11 mouse cellular contexts compared by ENCODE assay signal in the genomic region with DNA sequence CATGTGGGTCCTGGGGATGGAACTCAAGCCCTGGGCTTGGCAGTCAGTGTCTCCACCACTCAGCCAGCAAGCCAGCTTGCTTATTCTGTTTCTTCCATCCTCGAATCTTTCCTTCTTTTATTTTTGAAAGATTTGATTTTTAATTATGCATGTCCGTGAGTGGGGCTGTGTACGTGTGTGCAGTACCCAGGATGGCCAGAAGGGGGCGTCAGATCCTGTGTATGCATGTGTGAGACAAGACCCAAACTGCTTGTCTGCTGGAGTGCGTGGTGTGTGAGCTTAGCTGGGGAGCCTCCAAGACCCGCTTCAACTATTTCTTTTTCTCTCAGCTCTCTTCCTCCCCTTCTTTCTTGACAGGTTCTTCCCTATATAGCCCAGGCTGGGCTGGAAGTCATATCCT. TPM values are rescaled to one million over a fixed set of nuclear protein-coding genes. Genes with fewer than 3 reads are reported as not detected.
DNase-seq lines count a peak whose midpoint lies in the region; ATAC-seq and TF ChIP-seq lines count a peak whose summit lies in the region.
"Had no signal": no experiment of that assay in that cellular context is flagged by ENCODE, and none has a peak within 500 bp of the region (broad histone marks: within the 10 kb centered on the region; RNA-seq: fewer than 3 reads in every experiment).

No protein-coding gene starts in this region.

- 79% methylated on average over 6 of the region's 6 CpGs for WGBS in forebrain, embryonic 11.5 days
- 83% methylated on average over 6 of the region's 6 CpGs for WGBS in forebrain, embryonic 14.5 days
- 82% methylated on average over 6 of the region's 6 CpGs for WGBS in liver, adult 2 months
- 71% methylated on average over 6 of the region's 6 CpGs for WGBS in liver, embryonic 11.5 days
- WGBS in liver, postnatal 0 days (ENCODE audit: insufficient replicate concordance): 71% methylated on average over 6 of the region's 6 CpGs

- no peaks in the 10 kb centered on the region for H3K27me3 ChIP-seq in forebrain, embryonic 11.5 days (ENCODE audit: control insufficient read depth, insufficient read depth, low read length)
- no peaks in the 10 kb centered on the region for H3K27me3 ChIP-seq in forebrain, embryonic 14.5 days (replicated peaks; ENCODE audit: control insufficient read depth, insufficient read depth, low read length)
- no peaks in the 10 kb centered on the region for H3K27me3 ChIP-seq in liver, adult 2 months (ENCODE audit: control insufficient read depth, insufficient read depth, low read length)
- H3K27me3 ChIP-seq in liver, embryonic 11.5 days (replicated peaks; ENCODE audit: control insufficient read depth, insufficient read depth, low read length): no peaks in the 10 kb centered on the region
- peaks cover 18% of the 10 kb centered on the region for H3K27me3 ChIP-seq in E14TG2a.4 (ENCODE audit: insufficient read depth, low read length)
- H3K27me3 ChIP-seq in liver, postnatal 0 days (ENCODE audit: insufficient read depth, low read length): no peaks in the 10 kb centered on the region
- H3K27me3 ChIP-seq: embryonic facial prominence, embryonic 15.5 days; kidney, embryonic 15.5 days had no signal

- no peak overlapping the region for H3K4me2 ChIP-seq in forebrain, embryonic 11.5 days (ENCODE audit: low read depth, low read length, severe bottlenecking)
- H3K4me2 ChIP-seq in forebrain, embryonic 14.5 days (ENCODE audit: low read length): no peak overlapping the region
- no peak overlapping the region for H3K4me2 ChIP-seq in liver, embryonic 11.5 days
- no peak overlapping the region for H3K4me2 ChIP-seq in liver, postnatal 0 days (ENCODE audit: low read depth, low read length)
- H3K4me2 ChIP-seq: embryonic facial prominence, embryonic 15.5 days; kidney, embryonic 15.5 days had no signal

- no peak overlapping the region for H3K9ac ChIP-seq in forebrain, embryonic 11.5 days (ENCODE audit: low read length)
- no peak overlapping the region for H3K9ac ChIP-seq in forebrain, embryonic 14.5 days (ENCODE audit: low read length)
- no peak overlapping the region for H3K9ac ChIP-seq in liver, adult 2 months (ENCODE audit: low read depth, low read length)
- no peak overlapping the region for H3K9ac ChIP-seq in liver, embryonic 11.5 days (ENCODE audit: low read depth, low read length)
- no peak overlapping the region for H3K9ac ChIP-seq in liver, postnatal 0 days (replicated peaks)
- H3K9ac ChIP-seq: embryonic facial prominence, embryonic 15.5 days; kidney, embryonic 15.5 days had no signal

- H3K4me3 ChIP-seq in forebrain, embryonic 11.5 days (ENCODE audit: low read depth, low read length): no peak overlapping the region
- no peak overlapping the region for H3K4me3 ChIP-seq in forebrain, embryonic 14.5 days (ENCODE audit: low read depth, low read length)
- H3K4me3 ChIP-seq in liver, adult 2 months (ENCODE audit: insufficient read depth, low read depth, low read length): no peak overlapping the region
- no peak overlapping the region for H3K4me3 ChIP-seq in liver, embryonic 11.5 days (ENCODE audit: low read depth, low read length)
- H3K4me3 ChIP-seq in E14TG2a.4 (replicated peaks; ENCODE audit: low read length): no peak overlapping the region
- H3K4me3 ChIP-seq in liver, postnatal 0 days (ENCODE audit: low read depth, low read length): no peak overlapping the region
- H3K4me3 ChIP-seq: embryonic facial prominence, embryonic 15.5 days; kidney, embryonic 15.5 days had no signal

- H3K9me3 ChIP-seq in forebrain, embryonic 11.5 days (ENCODE audit: control insufficient read depth, low read length): no peaks in the 10 kb centered on the region
- no peaks in the 10 kb centered on the region for H3K9me3 ChIP-seq in forebrain, embryonic 14.5 days (replicated peaks; ENCODE audit: control insufficient read depth, low read length)
- no peaks in the 10 kb centered on the region for H3K9me3 ChIP-seq in liver, embryonic 11.5 days (ENCODE audit: control insufficient read depth, low read length)
- no peaks in the 10 kb centered on the region for H3K9me3 ChIP-seq in E14TG2a.4 (ENCODE audit: low read length)
- H3K9me3 ChIP-seq in liver, postnatal 0 days (ENCODE audit: low read length): no peaks in the 10 kb centered on the region
- H3K9me3 ChIP-seq: embryonic facial prominence, embryonic 15.5 days; heart, embryonic 10.5 days; kidney, embryonic 15.5 days had no signal

- no peak for ATAC-seq in forebrain, embryonic 11.5 days (replicated peaks; ENCODE audit: low FRiP score)
- no peak for ATAC-seq in forebrain, embryonic 14.5 days
- no peak for ATAC-seq in liver, embryonic 11.5 days (replicated peaks; ENCODE audit: low FRiP score)
- no peak for ATAC-seq in liver, postnatal 0 days

- no peak for TF ChIP-seq POLR2A in liver, adult 2 months (IDR thresholded peaks at IDR 0.05; ENCODE audit: extremely low read depth, insufficient read depth, low read length)

- TF ChIP-seq CTCF in liver, adult 2 months (IDR thresholded peaks at IDR 0.05; ENCODE audit: low read depth, low read length): peak; percentile 51; the same call in 1 of the 2 replicates
- peak; percentile 99 for TF ChIP-seq CTCF in E14TG2a.4 (conservative IDR thresholded peaks at IDR 0.05; ENCODE audit: low read length)
- TF ChIP-seq CTCF in liver, postnatal 0 days (IDR thresholded peaks at IDR 0.05; ENCODE audit: low read depth): peak; percentile 60

- no peaks in the 10 kb centered on the region for H3K36me3 ChIP-seq in forebrain, embryonic 11.5 days (ENCODE audit: control insufficient read depth, insufficient read depth, low read length)
- H3K36me3 ChIP-seq in forebrain, embryonic 14.5 days (ENCODE audit: control insufficient read depth, insufficient read depth, low read length): no peaks in the 10 kb centered on the region
- no peaks in the 10 kb centered on the region for H3K36me3 ChIP-seq in liver, adult 2 months (ENCODE audit: control insufficient read depth, insufficient read depth, low read length)
- no peaks in the 10 kb centered on the region for H3K36me3 ChIP-seq in liver, embryonic 11.5 days (ENCODE audit: control insufficient read depth, insufficient read depth, low read length)
- H3K36me3 ChIP-seq in E14TG2a.4 (ENCODE audit: insufficient read depth, low read length): no peaks in the 10 kb centered on the region
- H3K36me3 ChIP-seq in liver, postnatal 0 days (replicated peaks; ENCODE audit: insufficient read depth, low read length): no peaks in the 10 kb centered on the region
- H3K36me3 ChIP-seq: embryonic facial prominence, embryonic 15.5 days; heart, embryonic 10.5 days; kidney, embryonic 15.5 days had no signal

- H3K79me2 ChIP-seq in liver, adult 2 months (ENCODE audit: control insufficient read depth, insufficient read depth, low read length): no peaks in the 10 kb centered on the region

- no peak for TF ChIP-seq EP300 in liver, postnatal 0 days (IDR thresholded peaks at IDR 0.05; ENCODE audit: low read depth)

- DNase-seq in forebrain, embryonic 11.5 days (ENCODE audit: low spot score): peak; percentile 66
- DNase-seq in forebrain, embryonic 14.5 days (ENCODE audit: low spot score): no peak
- DNase-seq in liver, adult 2 months (ENCODE audit: extremely low read depth, low read depth, low spot score): no peak
- DNase-seq in liver, embryonic 11.5 days (ENCODE audit: low spot score): no peak
- DNase-seq in liver, postnatal 0 days: no peak
- DNase-seq in frontal cortex, postnatal 10 days (ENCODE audit: low spot score in 2 of 2): no peak
- no peak for DNase-seq in layer of hippocampus, postnatal 25 days (ENCODE audit: extremely low spot score in 1 of 2, low spot score in 1 of 2)

- H3K27ac ChIP-seq in forebrain, embryonic 11.5 days (ENCODE audit: low read depth, low read length): peak overlapping the region; percentile 25; the same call in 1 of the 2 replicates
- no peak overlapping the region for H3K27ac ChIP-seq in forebrain, embryonic 14.5 days (ENCODE audit: low read depth, low read length)
- H3K27ac ChIP-seq in liver, adult 2 months (replicated peaks; ENCODE audit: insufficient read depth, low read depth, low read length): no peak overlapping the region
- no peak overlapping the region for H3K27ac ChIP-seq in liver, embryonic 11.5 days (ENCODE audit: low read depth, low read length)
- no peak overlapping the region for H3K27ac ChIP-seq in liver, postnatal 0 days (ENCODE audit: low read depth)
- H3K27ac ChIP-seq: embryonic facial prominence, embryonic 15.5 days; kidney, embryonic 15.5 days had no signal

- H3K4me1 ChIP-seq in forebrain, embryonic 11.5 days (replicated peaks; ENCODE audit: control insufficient read depth, insufficient read depth, low read length): peaks cover 13% of the 10 kb centered on the region
- no peaks in the 10 kb centered on the region for H3K4me1 ChIP-seq in forebrain, embryonic 14.5 days (ENCODE audit: control insufficient read depth, insufficient read depth, low read length)
- H3K4me1 ChIP-seq in liver, adult 2 months (ENCODE audit: control insufficient read depth, insufficient read depth, low read length): no peaks in the 10 kb centered on the region
- 0 out of 2 replicates have a peak, but pooled peaks cover 3% of the 10 kb centered on the region for H3K4me1 ChIP-seq in liver, embryonic 11.5 days (replicated peaks; ENCODE audit: control insufficient read depth, insufficient read depth, low read length)
- peaks cover 43% of the 10 kb centered on the region for H3K4me1 ChIP-seq in E14TG2a.4 (replicated peaks; ENCODE audit: low read depth, low read length)
- no peaks in the 10 kb centered on the region for H3K4me1 ChIP-seq in liver, postnatal 0 days (ENCODE audit: insufficient read depth)

RNA-seq across cellular contexts. Expression of gene Tcp11, which starts 25.9 kb away (rescaled TPM):
- polyA plus RNA-seq in forebrain, embryonic 11.5 days (2014; fragmentation: Nextera tagmentation; extraction: Ambion mirVana): 0.39 and 1.0 TPM in 2 replicates
- polyA plus RNA-seq in forebrain, embryonic 14.5 days (2014; fragmentation: Nextera tagmentation; extraction: Ambion mirVana): 1.6 TPM in 2 replicates
- not detected in 2 replicates for total RNA-seq in liver, adult 2 months (2014; rRNA removed)
- polyA plus RNA-seq in liver, adult 2 months (2012; rRNA removed): not detected in 2 replicates
- 0.61 and 0.97 TPM in 2 replicates for polyA plus RNA-seq in liver, embryonic 11.5 days (2014; fragmentation: Nextera tagmentation; extraction: Ambion mirVana)
- 0.07 TPM in 1 of 2 replicates, not detected in the other for polyA plus RNA-seq in liver, postnatal 0 days (2015; fragmentation: Nextera tagmentation; extraction: Ambion mirVana)
- 1 to 10 TPM; 1.2 to 1.3 TPM for total RNA-seq in layer of hippocampus, postnatal 25 days (2021)

RNA-seq across cellular contexts. Expression of gene Scube3, which starts 35.6 kb away (rescaled TPM):
- 10.5 and 12.4 TPM in 2 replicates for polyA plus RNA-seq in forebrain, embryonic 11.5 days (2014; fragmentation: Nextera tagmentation; extraction: Ambion mirVana)
- polyA plus RNA-seq in forebrain, embryonic 14.5 days (2014; fragmentation: Nextera tagmentation; extraction: Ambion mirVana): 4.7 TPM in 2 replicates
- under 0.01 TPM in 1 of 2 replicates, not detected in the other for total RNA-seq in liver, adult 2 months (2014; rRNA removed)
- polyA plus RNA-seq in liver, adult 2 months (2012; rRNA removed): 0.05 and 0.06 TPM in 2 replicates
- polyA plus RNA-seq in liver, embryonic 11.5 days (2014; fragmentation: Nextera tagmentation; extraction: Ambion mirVana): 2.6 TPM in 2 replicates
- 0.05 and 0.06 TPM in 2 replicates for polyA plus RNA-seq in liver, postnatal 0 days (2015; fragmentation: Nextera tagmentation; extraction: Ambion mirVana)
- 1 to 10 TPM; 1.0 to 1.1 TPM for total RNA-seq in layer of hippocampus, postnatal 25 days (2021)
